Mouse (Mus musculus) embryonic fibroblast, embryonic 13.5 days (primary cell): ENCODE data around the gene Mthfd1.

Experiments
- CTCF ChIP-seq: IDR thresholded peaks from 2 replicates; pipeline ENCODE4 v1.5.1; 2011; ENCODE audit warnings: mild to moderate bottlenecking, control low read depth, low read length, moderate library complexity, borderline replicate concordance; ENCODE audit not compliant: insufficient read depth
- POLR2A ChIP-seq: IDR thresholded peaks from 2 replicates; pipeline ENCODE4 v1.6.1; 2011; ENCODE audit warnings: low read depth, mild to moderate bottlenecking, control low read depth, low read length, moderate library complexity

GRCm38 (mm10) chr12:76299361-76299906, 44.3 kb downstream of the Mthfd1 start:
- TF ChIP-seq CTCF (no peak), POLR2A (no peak)
